Mouse (Mus musculus): ENCODE results near the gene Tbc1d7. TPM values are rescaled to one million over a fixed set of nuclear protein-coding genes. Genes with fewer than 3 reads are reported as not detected.

The Tbc1d7 gene
- polyA plus RNA-seq, 1 experiment from 2014 or later, result 81.5 TPM

- Histone ChIP-seq H3K36me3 (ENCODE audit: control insufficient read depth, insufficient read depth) (peaks cover 11% of the 10 kb centered on the region; the same call in 1 of the 2 replicates), H3K4me1 (replicated peaks; ENCODE audit: control insufficient read depth, insufficient read depth, low read length) (no peaks in the 10 kb centered on the region), H3K27ac (ENCODE audit: low read length) (no peak overlapping the region), H3K9ac (replicated peaks; ENCODE audit: low read depth, low read length) (no peak overlapping the region), H3K4me3 (replicated peaks; ENCODE audit: low read length) (no peak overlapping the region), H3K9me3 (ENCODE audit: control insufficient read depth, low read length) (no peaks in the 10 kb centered on the region), H3K4me2 (ENCODE audit: low read length) (no peak overlapping the region), H3K27me3 (replicated peaks; ENCODE audit: control insufficient read depth, insufficient read depth, low read length) (no peaks in the 10 kb centered on the region)
- no peak for ATAC-seq
- 35% methylated on average over 5 of the region's 5 CpGs for WGBS
Observed at GRCm38 (mm10) chr13:43157370-43157769, 13.9 kb downstream of the Tbc1d7 start.

DNA sequence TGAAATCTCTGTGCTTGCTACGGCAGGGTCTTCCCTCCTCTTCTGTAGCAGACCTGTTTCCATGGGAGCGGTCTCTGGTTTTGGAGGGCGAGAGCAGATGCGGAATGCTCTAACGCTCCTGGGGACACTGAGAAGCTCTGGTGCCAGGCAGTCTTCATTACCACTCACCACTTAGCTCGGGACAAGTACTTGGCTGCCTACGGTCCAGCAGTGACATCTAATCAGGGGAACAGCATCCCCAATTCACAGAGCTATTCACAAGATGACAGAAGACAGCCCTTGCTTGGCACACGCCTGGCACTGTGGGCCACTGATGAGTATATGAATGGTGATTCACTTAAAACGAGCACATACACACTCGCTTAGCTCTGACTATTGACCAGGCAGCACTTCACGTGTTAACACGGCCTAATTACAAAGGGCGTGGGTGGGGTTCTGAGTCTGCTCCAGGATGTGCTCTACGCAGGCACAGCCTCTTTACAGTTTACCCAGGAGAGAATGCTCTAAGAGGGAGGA lies 19.2 kb downstream of the Tbc1d7 start:
- Histone ChIP-seq H3K9me3 (ENCODE audit: control insufficient read depth, low read length) (no peaks in the 10 kb centered on the region), H3K4me3 (replicated peaks; ENCODE audit: low read length) (no peak overlapping the region), H3K4me2 (ENCODE audit: low read length) (no peak overlapping the region), H3K27ac (ENCODE audit: low read length) (no peak overlapping the region), H3K27me3 (replicated peaks; ENCODE audit: control insufficient read depth, insufficient read depth, low read length) (no peaks in the 10 kb centered on the region), H3K4me1 (replicated peaks; ENCODE audit: control insufficient read depth, insufficient read depth, low read length) (no peaks in the 10 kb centered on the region), H3K36me3 (ENCODE audit: control insufficient read depth, insufficient read depth) (peaks cover 15% of the 10 kb centered on the region), H3K9ac (replicated peaks; ENCODE audit: low read depth, low read length) (no peak overlapping the region)
- ATAC-seq, result no peak
- 80% methylated on average over 14 of the region's 14 CpGs for WGBS

GRCm38 (mm10) chr13:43149661-43150060 lies 21.6 kb downstream of the Tbc1d7 start:
- Histone ChIP-seq H3K27ac (ENCODE audit: low read length) (no peak overlapping the region), H3K4me3 (replicated peaks; ENCODE audit: low read length) (no peak overlapping the region), H3K4me1 (replicated peaks; ENCODE audit: control insufficient read depth, insufficient read depth, low read length) (no peaks in the 10 kb centered on the region), H3K9me3 (ENCODE audit: control insufficient read depth, low read length) (no peaks in the 10 kb centered on the region), H3K36me3 (ENCODE audit: control insufficient read depth, insufficient read depth) (peaks cover 12% of the 10 kb centered on the region), H3K9ac (replicated peaks; ENCODE audit: low read depth, low read length) (no peak overlapping the region), H3K27me3 (replicated peaks; ENCODE audit: control insufficient read depth, insufficient read depth, low read length) (no peaks in the 10 kb centered on the region), H3K4me2 (ENCODE audit: low read length) (no peak overlapping the region)
- 80% methylated on average over 3 of the region's 3 CpGs for WGBS
- ATAC-seq, result no peak

- 93% methylated on average over 4 of the region's 4 CpGs for WGBS
- Histone ChIP-seq H3K9me3 (ENCODE audit: control insufficient read depth, low read length) (no peaks in the 10 kb centered on the region), H3K36me3 (ENCODE audit: control insufficient read depth, insufficient read depth) (peaks cover 9% of the 10 kb centered on the region; the same call in 1 of the 2 replicates), H3K4me2 (ENCODE audit: low read length) (no peak overlapping the region), H3K9ac (replicated peaks; ENCODE audit: low read depth, low read length) (no peak overlapping the region), H3K4me3 (replicated peaks; ENCODE audit: low read length) (no peak overlapping the region), H3K27ac (ENCODE audit: low read length) (no peak overlapping the region), H3K4me1 (replicated peaks; ENCODE audit: control insufficient read depth, insufficient read depth, low read length) (no peaks in the 10 kb centered on the region), H3K27me3 (replicated peaks; ENCODE audit: control insufficient read depth, insufficient read depth, low read length) (no peaks in the 10 kb centered on the region)
- no peak for ATAC-seq
Observed at GRCm38 (mm10) chr13:43148692-43149091, 22.6 kb downstream of the Tbc1d7 start.

DNA sequence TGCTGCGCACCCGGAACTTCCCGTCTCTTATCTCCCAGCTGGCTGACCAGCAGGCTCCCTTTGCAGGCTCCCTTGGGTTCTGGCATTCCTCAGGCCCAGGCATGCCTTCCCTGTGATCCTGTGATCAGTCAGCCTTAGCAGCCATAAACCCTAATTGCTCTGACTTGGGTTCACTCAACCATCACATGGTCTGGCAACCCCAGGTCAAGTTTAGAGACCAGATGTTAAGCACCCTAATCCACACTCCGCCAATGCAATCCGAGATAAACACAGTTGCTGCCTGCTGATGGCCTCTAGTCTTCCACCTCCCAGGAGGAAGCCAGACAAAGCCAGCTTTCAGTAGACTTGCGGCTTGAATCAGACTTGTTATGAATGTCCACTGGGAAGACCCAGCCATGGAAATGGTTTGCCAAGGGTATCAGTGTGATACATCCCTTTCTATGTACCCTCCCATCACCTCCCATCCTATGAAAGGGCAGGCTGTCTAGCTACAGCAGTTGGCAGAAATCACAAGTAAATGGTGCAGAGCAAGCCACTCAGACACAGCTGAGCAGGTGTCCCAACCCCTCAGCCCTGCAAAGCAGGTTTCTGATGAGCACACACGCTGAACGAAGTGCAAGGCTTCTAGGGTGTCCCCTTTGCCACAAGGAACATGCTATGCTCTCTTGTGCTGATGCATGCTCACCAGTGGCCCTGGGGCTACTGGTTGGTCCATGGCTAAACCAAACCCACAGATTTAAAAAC lies 24.6 kb downstream of the Tbc1d7 start:
- 89% methylated on average over 8 of the region's 8 CpGs for WGBS
- ATAC-seq, result no peak
- no peaks in the 10 kb centered on the region for H3K27me3 ChIP-seq (replicated peaks; ENCODE audit: control insufficient read depth, insufficient read depth, low read length)

DNA sequence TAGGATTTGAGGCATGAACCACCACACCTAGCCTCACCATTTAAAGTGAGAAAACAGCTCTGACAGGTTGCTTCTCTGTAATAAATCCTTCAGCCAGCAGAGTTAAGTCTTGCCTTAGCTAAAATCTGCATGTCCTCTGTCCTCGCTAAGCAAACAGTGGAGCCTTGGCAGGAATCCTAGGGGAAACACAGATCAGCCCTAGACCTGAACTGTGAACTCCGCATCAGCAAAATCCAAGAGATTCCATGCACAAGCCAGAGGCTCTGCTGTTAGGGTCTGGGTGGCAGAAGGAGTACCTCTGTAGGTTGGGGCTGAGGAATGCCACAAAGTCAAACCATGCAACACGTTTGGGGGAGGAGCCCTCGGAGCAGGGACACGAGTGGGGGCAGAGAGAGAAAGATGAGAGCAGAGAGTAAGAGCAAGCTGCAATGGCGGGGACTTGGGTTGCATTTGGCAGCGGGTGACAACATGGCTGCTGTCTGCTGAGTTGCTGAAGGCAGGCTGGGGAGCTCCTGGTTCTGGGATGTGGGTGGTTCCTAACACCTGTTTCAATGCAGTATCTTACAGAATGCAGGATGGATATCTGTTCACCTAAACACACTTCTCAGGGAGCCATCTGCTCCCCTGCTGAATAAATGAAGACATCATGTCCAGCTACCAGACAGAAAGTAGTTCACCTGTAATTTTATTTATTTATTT lies 26.4 kb downstream of the Tbc1d7 start:
- Histone ChIP-seq H3K9ac (replicated peaks; ENCODE audit: low read depth, low read length) (no peak overlapping the region), H3K4me3 (replicated peaks; ENCODE audit: low read length) (no peak overlapping the region), H3K4me1 (replicated peaks; ENCODE audit: control insufficient read depth, insufficient read depth, low read length) (no peaks in the 10 kb centered on the region), H3K27ac (ENCODE audit: low read length) (no peak overlapping the region), H3K9me3 (ENCODE audit: control insufficient read depth, low read length) (no peaks in the 10 kb centered on the region), H3K27me3 (replicated peaks; ENCODE audit: control insufficient read depth, insufficient read depth, low read length) (no peaks in the 10 kb centered on the region), H3K4me2 (ENCODE audit: low read length) (no peak overlapping the region), H3K36me3 (ENCODE audit: control insufficient read depth, insufficient read depth) (no peaks in the 10 kb centered on the region; the same call in 1 of the 2 replicates)
- WGBS, result 84% methylated on average over 7 of the region's 7 CpGs
- ATAC-seq, result no peak

More for the DNA sequence above, 24.6 kb downstream of the Tbc1d7 start:
- no peak overlapping the region for H3K9ac ChIP-seq (replicated peaks; ENCODE audit: low read depth, low read length)
- H3K4me1 ChIP-seq (replicated peaks; ENCODE audit: control insufficient read depth, insufficient read depth, low read length), result no peaks in the 10 kb centered on the region
- H3K27ac ChIP-seq (ENCODE audit: low read length), result no peak overlapping the region
- H3K9me3 ChIP-seq (ENCODE audit: control insufficient read depth, low read length), result no peaks in the 10 kb centered on the region
- no peak overlapping the region for H3K4me2 ChIP-seq (ENCODE audit: low read length)
- no peak overlapping the region for H3K4me3 ChIP-seq (replicated peaks; ENCODE audit: low read length)
- H3K36me3 ChIP-seq (ENCODE audit: control insufficient read depth, insufficient read depth), result peaks cover 3% of the 10 kb centered on the region; the same call in 1 of the 2 replicates

DNA sequence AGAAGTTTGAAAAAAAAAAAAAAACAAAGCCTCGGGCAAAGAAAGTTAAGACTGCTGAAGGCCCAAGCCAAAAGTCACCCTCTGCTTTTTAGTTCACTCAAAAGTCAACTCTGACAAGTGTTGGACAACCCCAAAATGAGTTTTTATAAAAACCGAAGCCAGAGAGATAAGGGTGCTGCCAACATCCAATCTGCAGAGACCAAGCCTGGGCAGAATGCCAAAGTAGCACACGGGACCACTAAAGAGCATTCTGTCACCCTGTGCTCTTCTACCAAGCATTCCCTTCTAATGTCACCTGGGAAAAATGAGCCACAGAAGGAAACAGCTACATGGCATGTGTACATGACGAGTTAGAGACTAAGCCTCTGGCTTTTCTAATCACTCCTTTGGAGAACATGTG lies 36.8 kb downstream of the Tbc1d7 start:
- H3K9ac ChIP-seq (replicated peaks; ENCODE audit: low read depth, low read length), result no peak overlapping the region
- H3K4me2 ChIP-seq (ENCODE audit: low read length), result no peak overlapping the region
- no peaks in the 10 kb centered on the region for H3K27me3 ChIP-seq (replicated peaks; ENCODE audit: control insufficient read depth, insufficient read depth, low read length)
- H3K4me1 ChIP-seq (replicated peaks; ENCODE audit: control insufficient read depth, insufficient read depth, low read length), result no peaks in the 10 kb centered on the region
- WGBS, result 42% methylated on average over 4 of the region's 4 CpGs
- H3K36me3 ChIP-seq (ENCODE audit: control insufficient read depth, insufficient read depth), result peaks cover 11% of the 10 kb centered on the region
- ATAC-seq, result no peak
- no peak overlapping the region for H3K4me3 ChIP-seq (replicated peaks; ENCODE audit: low read length)
- H3K9me3 ChIP-seq (ENCODE audit: control insufficient read depth, low read length), result no peaks in the 10 kb centered on the region
- H3K27ac ChIP-seq (ENCODE audit: low read length), result no peak overlapping the region

GRCm38 (mm10) chr13:43133400-43133799 lies 37.9 kb downstream of the Tbc1d7 start:
- H3K4me2 ChIP-seq (ENCODE audit: low read length), result no peak overlapping the region
- H3K27me3 ChIP-seq (replicated peaks; ENCODE audit: control insufficient read depth, insufficient read depth, low read length), result no peaks in the 10 kb centered on the region
- H3K36me3 ChIP-seq (ENCODE audit: control insufficient read depth, insufficient read depth), result peaks cover 11% of the 10 kb centered on the region
- no peaks in the 10 kb centered on the region for H3K9me3 ChIP-seq (ENCODE audit: control insufficient read depth, low read length)
- ATAC-seq, result no peak
- no peaks in the 10 kb centered on the region for H3K4me1 ChIP-seq (replicated peaks; ENCODE audit: control insufficient read depth, insufficient read depth, low read length)
- no peak overlapping the region for H3K27ac ChIP-seq (ENCODE audit: low read length)
- 71% methylated on average over 7 of the region's 7 CpGs for WGBS
- no peak overlapping the region for H3K9ac ChIP-seq (replicated peaks; ENCODE audit: low read depth, low read length)
- no peak overlapping the region for H3K4me3 ChIP-seq (replicated peaks; ENCODE audit: low read length)

DNA sequence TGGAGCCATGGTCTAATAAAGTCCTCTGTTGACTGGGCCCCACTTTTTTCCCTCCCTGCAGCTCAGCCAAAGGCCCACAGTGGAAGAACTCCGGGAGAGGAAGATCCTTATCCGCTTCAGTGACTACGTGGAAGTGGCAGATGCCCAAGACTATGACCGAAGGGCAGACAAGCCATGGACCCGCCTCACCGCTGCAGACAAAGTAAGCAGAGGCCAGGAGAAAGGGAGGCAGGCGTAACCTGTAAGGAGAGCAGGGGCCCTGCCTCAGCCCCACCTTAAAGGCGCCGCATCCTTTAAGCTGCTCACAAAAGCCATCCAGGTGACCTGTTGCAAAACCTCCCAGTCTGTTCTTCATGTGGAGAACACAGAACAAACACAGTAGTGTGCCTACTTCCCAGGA lies 38.4 kb downstream of the Tbc1d7 start:
- Histone ChIP-seq H3K9ac (replicated peaks; ENCODE audit: low read depth, low read length) (no peak overlapping the region), H3K4me1 (replicated peaks; ENCODE audit: control insufficient read depth, insufficient read depth, low read length) (no peaks in the 10 kb centered on the region), H3K4me2 (ENCODE audit: low read length) (no peak overlapping the region), H3K4me3 (replicated peaks; ENCODE audit: low read length) (no peak overlapping the region), H3K9me3 (ENCODE audit: control insufficient read depth, low read length) (no peaks in the 10 kb centered on the region), H3K27ac (ENCODE audit: low read length) (no peak overlapping the region), H3K36me3 (ENCODE audit: control insufficient read depth, insufficient read depth) (peaks cover 11% of the 10 kb centered on the region), H3K27me3 (replicated peaks; ENCODE audit: control insufficient read depth, insufficient read depth, low read length) (no peaks in the 10 kb centered on the region)
- 64% methylated on average over 9 of the region's 9 CpGs for whole genome bisulfite sequencing
- no peak for ATAC-seq

Measured in forebrain, embryonic 16.5 days (tissue).